In genomic region chr15:98904692-98905091, GRCm38 (mm10) we compare ENCODE assay signal across 7 mouse cellular contexts. TPM values are rescaled to one million over a fixed set of nuclear protein-coding genes. Genes with fewer than 3 reads are reported as not detected.
DNase-seq lines count a peak whose midpoint lies in the region; TF ChIP-seq lines count a peak whose summit lies in the region.

No protein-coding gene starts in this region.

- peak; percentile 42 for DNase-seq in kidney, adult 9 months
- no peak for DNase-seq in kidney, adult 11 months
- DNase-seq in MN1 (ENCODE audit: low spot score): peak; percentile 72
- peak; percentile 88 for DNase-seq in embryo, embryonic 10.5 days (ENCODE audit: low spot score)
- DNase-seq in kidney, postnatal 4 days: peak; percentile 68 to 72
- DNase-seq in left cerebral cortex, postnatal 14 days (ENCODE audit: low spot score in 2 of 2): no peak

- TF ChIP-seq POLR2A in small intestine, adult 2 months (IDR thresholded peaks at IDR 0.05; ENCODE audit: low read depth, low read length): no peak

- TF ChIP-seq CTCF in small intestine, adult 2 months (IDR thresholded peaks at IDR 0.05; ENCODE audit: extremely low read depth, insufficient read length, insufficient replicate concordance, low read depth, low read length): peak; percentile 72; the same call in 1 of the 2 replicates

- 50% methylated on average over 10 of the region's 10 CpGs for WGBS in small intestine, adult 2 months

- H3K4me1 ChIP-seq in small intestine, adult 2 months (ENCODE audit: control insufficient read depth, insufficient read depth, insufficient read length, low read length): no peaks in the 10 kb centered on the region

- no peak overlapping the region for H3K27ac ChIP-seq in small intestine, adult 2 months (ENCODE audit: insufficient read depth, low read depth, low read length)

- peaks cover 49% of the 10 kb centered on the region for H3K36me3 ChIP-seq in small intestine, adult 2 months (ENCODE audit: control insufficient read depth, insufficient read depth, low read length)

- intact Hi-C loops in left cerebral cortex, postnatal 14 days (cut with DNase I): no loop called here

- no peaks in the 10 kb centered on the region for H3K27me3 ChIP-seq in small intestine, adult 2 months (ENCODE audit: control insufficient read depth, insufficient read depth, low read length)

- no peak overlapping the region for H3K4me3 ChIP-seq in small intestine, adult 2 months (ENCODE audit: low read depth, low read length)

RNA-seq across cellular contexts. Expression of gene Dhh, which starts 6.4 kb away (rescaled TPM):
- polyA plus RNA-seq in small intestine, adult 2 months (2012; rRNA removed): 0.33 and 0.55 TPM in 2 replicates
- total RNA-seq in left cerebral cortex, postnatal 14 days (2021): under 1 TPM; 0.15 to 0.24 TPM

RNA-seq across cellular contexts. Expression of gene Rhebl1, which starts 10.4 kb away (rescaled TPM):
- 5.3 and 24.1 TPM in 2 replicates for polyA plus RNA-seq in small intestine, adult 2 months (2012; rRNA removed)
- 1 to 10 TPM; 8.6 to 9.3 TPM for total RNA-seq in left cerebral cortex, postnatal 14 days (2021)

RNA-seq across cellular contexts. Expression of gene Lmbr1l, which starts 13.3 kb away (rescaled TPM):
- 183 and 395 TPM in 2 replicates for polyA plus RNA-seq in small intestine, adult 2 months (2012; rRNA removed)
- 10 to 100 TPM; 17.9 to 18.1 TPM for total RNA-seq in left cerebral cortex, postnatal 14 days (2021)

RNA-seq across cellular contexts. Expression of gene Tuba1b, which starts 29.7 kb away (rescaled TPM):
- polyA plus RNA-seq in small intestine, adult 2 months (2012; rRNA removed): 455 and 523 TPM in 2 replicates
- 100 to 1,000 TPM; 689 to 750 TPM for total RNA-seq in left cerebral cortex, postnatal 14 days (2021)

RNA-seq across cellular contexts. Expression of gene Kmt2d, which starts 33.7 kb away (rescaled TPM):
- 19.4 and 36.2 TPM in 2 replicates for polyA plus RNA-seq in small intestine, adult 2 months (2012; rRNA removed)
- total RNA-seq in left cerebral cortex, postnatal 14 days (2021): 10 to 100 TPM; 73.2 to 75.3 TPM

Comparison
In these comparisons a context has a peak if more than half of its experiments do, and no peak if none do; other contexts are left out.
1. DNase-seq: peak in kidney, adult 9 months (single experiment), MN1 (single experiment), embryo, embryonic 10.5 days (single experiment) and kidney, postnatal 4 days (2 of 2); none in kidney, adult 11 months (single experiment) and left cerebral cortex, postnatal 14 days (0 of 2).